Mouse (Mus musculus): ENCODE data around the gene Slc1a3. TPM values are rescaled to one million over a fixed set of nuclear protein-coding genes. Genes with fewer than 3 reads are reported as not detected.
A peak's percentile ranks its signal among the peaks of the same experiment; 100 is the strongest.
"Not testable (repeated sequence)": the region's sequence is repeated elsewhere in the genome, so short reads cannot be mapped to it uniquely, and the experiment has no call there.

Slc1a3 gene
- polyA plus RNA-seq, 1 experiment from 2014 or later: 8.5 TPM

GRCm38 (mm10) chr15:8712433-8712984 lies 1.9 kb upstream of the Slc1a3 start:
- ATAC-seq (replicated peaks; ENCODE audit: low FRiP score, low read depth): no peak

DNA sequence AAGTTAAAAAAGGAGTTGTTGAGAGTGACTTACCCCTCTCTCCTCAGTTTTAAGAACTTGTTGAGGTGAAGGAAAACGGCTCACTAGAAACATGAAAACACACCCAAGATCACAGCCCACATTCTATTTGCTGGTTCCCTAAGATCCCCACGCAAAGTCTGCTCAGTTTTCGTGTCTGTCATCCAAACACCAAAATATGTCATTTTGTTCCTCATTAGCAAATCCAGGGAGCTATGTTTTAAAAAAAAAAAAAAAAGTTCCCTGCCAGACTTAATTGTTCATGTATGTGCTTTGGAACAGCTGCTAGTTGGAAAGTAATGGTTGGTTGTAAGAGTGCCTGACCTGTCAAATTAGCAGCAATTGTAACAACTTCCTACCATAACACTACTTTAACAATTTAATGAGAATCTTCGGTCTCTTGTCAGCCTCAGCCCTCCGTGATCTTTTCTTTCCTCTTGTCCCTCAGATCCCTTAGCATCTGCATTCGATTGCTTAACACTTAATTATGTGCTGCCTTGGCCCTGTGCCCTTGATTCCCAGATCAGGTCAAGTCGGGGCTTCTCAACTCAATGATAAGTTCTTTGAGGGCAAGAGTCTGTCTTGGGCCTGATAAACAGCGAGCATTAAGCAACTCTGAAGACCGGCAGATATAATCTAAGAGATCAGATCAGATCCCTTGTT lies 1.2 kb upstream of the Slc1a3 start:
- Histone ChIP-seq H3K9me3 (replicated peaks; ENCODE audit: low read length) (no peaks in the 10 kb centered on the region), H3K9ac (ENCODE audit: low read depth, low read length) (no peak overlapping the region), H3K36me3 (ENCODE audit: insufficient read depth, low read length) (no peaks in the 10 kb centered on the region), H3K27me3 (ENCODE audit: insufficient read depth, low read length) (no peaks in the 10 kb centered on the region), H3K4me2 (ENCODE audit: low read length) (no peak overlapping the region), H3K27ac (no peak overlapping the region), H3K4me1 (replicated peaks; ENCODE audit: insufficient read depth, low read length) (no peaks in the 10 kb centered on the region; the same call in 1 of the 2 replicates), H3K4me3 (replicated peaks; ENCODE audit: low read depth, low read length) (no peak overlapping the region)
- WGBS: 64% methylated on average over 9 of the region's 9 CpGs
- ATAC-seq (replicated peaks; ENCODE audit: low FRiP score, low read depth) (no peak), DNase-seq (ENCODE audit: low spot score) (no peak)
- no peak for TF ChIP-seq CTCF (IDR thresholded peaks at IDR 0.05; ENCODE audit: low read depth)

More at GRCm38 (mm10) chr15:8712433-8712984, 1.9 kb upstream of the Slc1a3 start:
- Histone ChIP-seq H3K4me3 (replicated peaks; ENCODE audit: low read depth, low read length) (no peak overlapping the region), H3K36me3 (ENCODE audit: insufficient read depth, low read length) (no peaks in the 10 kb centered on the region), H3K9me3 (replicated peaks; ENCODE audit: low read length) (no peaks in the 10 kb centered on the region), H3K4me1 (replicated peaks; ENCODE audit: insufficient read depth, low read length) (no peaks in the 10 kb centered on the region; the same call in 1 of the 2 replicates), H3K27me3 (ENCODE audit: insufficient read depth, low read length) (no peaks in the 10 kb centered on the region), H3K27ac (no peak overlapping the region), H3K4me2 (ENCODE audit: low read length) (no peak overlapping the region), H3K9ac (ENCODE audit: low read depth, low read length) (no peak overlapping the region)
- DNase-seq (ENCODE audit: low spot score): no peak
- TF ChIP-seq CTCF (IDR thresholded peaks at IDR 0.05; ENCODE audit: low read depth): no peak
- WGBS: 64% methylated on average over 2 of the region's 2 CpGs

GRCm38 (mm10) chr15:8709578-8709977 lies 986 bp downstream of the Slc1a3 start:
- Histone ChIP-seq H3K27ac (no peak overlapping the region), H3K36me3 (ENCODE audit: insufficient read depth, low read length) (no peaks in the 10 kb centered on the region), H3K9me3 (replicated peaks; ENCODE audit: low read length) (no peaks in the 10 kb centered on the region), H3K9ac (ENCODE audit: low read depth, low read length) (peak overlapping the region; percentile 33; the same call in 1 of the 2 replicates), H3K27me3 (ENCODE audit: insufficient read depth, low read length) (no peaks in the 10 kb centered on the region), H3K4me3 (replicated peaks; ENCODE audit: low read depth, low read length) (peak overlapping the region; percentile 63), H3K4me1 (replicated peaks; ENCODE audit: insufficient read depth, low read length) (no peaks in the 10 kb centered on the region; the same call in 1 of the 2 replicates), H3K4me2 (ENCODE audit: low read length) (peak overlapping the region; percentile 89)
- DNase-seq (ENCODE audit: low spot score) (peak; percentile 63), ATAC-seq (replicated peaks; ENCODE audit: low FRiP score, low read depth) (no peak)
- TF ChIP-seq CTCF (IDR thresholded peaks at IDR 0.05; ENCODE audit: low read depth): no peak
- WGBS: 1% methylated on average over 11 of the region's 11 CpGs

GRCm38 (mm10) chr15:8706613-8707012 lies 4.0 kb downstream of the Slc1a3 start:
- no peaks in the 10 kb centered on the region for H3K27me3 ChIP-seq (ENCODE audit: insufficient read depth, low read length)
- H3K27ac ChIP-seq: no peak overlapping the region
- H3K4me3 ChIP-seq (replicated peaks; ENCODE audit: low read depth, low read length): no peak overlapping the region
- H3K4me1 ChIP-seq (replicated peaks; ENCODE audit: insufficient read depth, low read length): no peaks in the 10 kb centered on the region; the same call in 1 of the 2 replicates
- DNase-seq (ENCODE audit: low spot score) (no peak), ATAC-seq (replicated peaks; ENCODE audit: low FRiP score, low read depth) (no peak)
- no peak overlapping the region for H3K9ac ChIP-seq (ENCODE audit: low read depth, low read length)
- TF ChIP-seq CTCF (IDR thresholded peaks at IDR 0.05; ENCODE audit: low read depth): no peak
- no peak overlapping the region for H3K4me2 ChIP-seq (ENCODE audit: low read length)
- no peaks in the 10 kb centered on the region for H3K9me3 ChIP-seq (replicated peaks; ENCODE audit: low read length)
- 92% methylated on average over 5 of the region's 5 CpGs for WGBS
- no peaks in the 10 kb centered on the region for H3K36me3 ChIP-seq (ENCODE audit: insufficient read depth, low read length)

DNA sequence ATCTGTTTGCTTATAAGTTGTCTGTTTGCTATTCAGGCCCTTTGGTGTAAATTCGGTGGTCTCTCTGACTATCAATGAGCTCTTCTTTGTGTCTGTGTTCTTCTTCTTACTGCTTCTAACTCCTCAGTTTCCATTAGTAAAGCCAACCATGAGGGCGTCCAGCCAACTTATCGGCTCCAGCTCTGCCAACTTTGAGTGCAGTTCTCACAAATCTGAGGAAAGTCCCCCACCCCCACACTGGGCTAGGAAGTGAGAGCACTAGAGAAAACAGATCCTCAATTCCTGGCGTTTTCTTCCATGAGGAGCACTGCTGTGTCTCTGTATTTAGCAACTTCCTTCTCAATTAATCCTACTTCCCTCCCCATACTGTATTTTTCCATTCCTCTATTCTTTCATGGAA lies 4.4 kb downstream of the Slc1a3 start:
- H3K4me2 ChIP-seq (ENCODE audit: low read length): no peak overlapping the region
- H3K27ac ChIP-seq: no peak overlapping the region
- H3K36me3 ChIP-seq (ENCODE audit: insufficient read depth, low read length): no peaks in the 10 kb centered on the region
- no peak overlapping the region for H3K9ac ChIP-seq (ENCODE audit: low read depth, low read length)
- TF ChIP-seq CTCF (IDR thresholded peaks at IDR 0.05; ENCODE audit: low read depth): no peak
- H3K27me3 ChIP-seq (ENCODE audit: insufficient read depth, low read length): no peaks in the 10 kb centered on the region
- WGBS: 84% methylated on average over 4 of the region's 4 CpGs
- no peaks in the 10 kb centered on the region for H3K9me3 ChIP-seq (replicated peaks; ENCODE audit: low read length)
- no peak overlapping the region for H3K4me3 ChIP-seq (replicated peaks; ENCODE audit: low read depth, low read length)
- H3K4me1 ChIP-seq (replicated peaks; ENCODE audit: insufficient read depth, low read length): no peaks in the 10 kb centered on the region; the same call in 1 of the 2 replicates
- no peak for ATAC-seq (replicated peaks; ENCODE audit: low FRiP score, low read depth)
- DNase-seq (ENCODE audit: low spot score): no peak

DNA sequence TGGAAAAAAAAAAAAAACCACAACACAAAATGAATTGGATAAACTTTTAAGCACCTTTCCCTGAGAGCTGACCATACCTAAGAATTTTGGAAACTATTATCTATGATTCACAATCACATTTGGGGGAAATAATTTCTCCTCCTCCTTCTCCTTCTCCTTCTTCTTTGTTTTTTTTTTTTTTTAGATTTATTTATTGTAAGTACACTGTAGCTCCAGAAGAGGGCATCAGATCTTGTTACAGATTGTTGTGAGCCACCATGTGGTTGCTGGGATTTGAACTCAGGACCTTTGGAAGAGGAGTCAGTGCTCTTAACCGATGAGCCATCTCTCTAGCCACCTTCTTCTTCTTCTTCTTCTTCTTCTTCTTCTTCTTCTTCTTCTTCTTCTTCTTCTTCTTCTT lies 5.0 kb downstream of the Slc1a3 start:
- not testable (repeated sequence) for ATAC-seq (replicated peaks; ENCODE audit: low FRiP score, low read depth); H3K4me2 ChIP-seq (ENCODE audit: low read length); H3K36me3 ChIP-seq (ENCODE audit: insufficient read depth, low read length); H3K9me3 ChIP-seq (replicated peaks; ENCODE audit: low read length); H3K27me3 ChIP-seq (ENCODE audit: insufficient read depth, low read length); H3K9ac ChIP-seq (ENCODE audit: low read depth, low read length); H3K4me1 ChIP-seq (replicated peaks; ENCODE audit: insufficient read depth, low read length); H3K27ac ChIP-seq; DNase-seq (ENCODE audit: low spot score); H3K4me3 ChIP-seq (replicated peaks; ENCODE audit: low read depth, low read length)
- WGBS: 91% methylated on average over 1 of the region's 1 CpGs
